Mouse (Mus musculus): ENCODE data around the gene Gm17657.

The Gm17657 gene

DNA sequence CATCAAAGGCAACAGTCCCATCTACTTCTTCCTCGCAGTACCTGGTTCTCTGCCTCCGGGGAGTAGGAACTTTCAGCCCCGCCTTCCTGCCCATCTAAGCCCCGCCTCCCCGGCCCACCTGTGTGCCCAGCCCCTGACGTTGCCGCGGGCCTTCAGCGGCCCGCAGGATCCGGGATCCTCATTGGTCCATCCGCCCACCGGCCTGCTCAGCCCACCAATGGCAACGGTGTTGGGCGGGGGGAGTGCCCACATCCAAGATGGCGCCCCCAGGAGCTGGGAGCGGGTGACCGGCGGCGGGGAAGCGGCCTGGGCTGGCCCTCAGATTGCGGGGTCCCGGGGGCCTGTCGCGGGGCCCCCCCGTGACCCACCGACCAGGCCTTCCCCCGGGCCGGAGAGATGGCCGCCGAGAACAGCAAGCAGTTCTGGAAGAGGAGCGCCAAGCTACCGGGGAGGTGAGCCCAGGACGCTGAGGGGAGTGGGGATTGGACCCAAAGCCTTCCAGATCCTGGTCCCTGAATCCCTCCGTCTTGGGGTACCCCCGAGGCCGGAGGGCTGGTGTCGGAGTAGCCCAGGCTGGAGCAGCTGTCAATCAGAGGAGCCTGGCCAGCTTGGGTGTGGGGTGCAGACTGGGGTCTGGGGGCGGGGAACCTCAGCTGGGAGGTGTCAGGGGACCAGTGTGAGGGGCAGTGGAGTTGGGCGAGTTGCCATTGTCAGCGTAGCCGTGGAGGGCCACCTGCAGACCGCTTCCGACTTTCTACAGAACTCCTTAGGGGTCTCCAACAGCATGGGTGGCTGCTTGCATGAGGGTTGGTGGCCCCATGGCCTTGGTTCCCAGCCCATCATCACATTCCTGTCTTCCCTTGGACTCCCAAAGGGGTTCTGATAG, at the start of gene Gm17657, which contains the start of gene Tbc1d22b:
Gene Gm17657, minus strand, starts transcription at position 96 of the 886 bp plus-strand sequence.
Gene Tbc1d22b, plus strand, starts transcription at position 243 of the 886 bp plus-strand sequence.
- TF ChIP-seq POU5F1 (IDR thresholded peaks at IDR 0.05; ENCODE audit: borderline replicate concordance, low read length) (no peak), CTCF (conservative IDR thresholded peaks at IDR 0.05; ENCODE audit: low read length) (no peak), NANOG (IDR thresholded peaks at IDR 0.05; ENCODE audit: borderline replicate concordance, low read length) (no peak)
- Histone ChIP-seq H3K9me3 (ENCODE audit: low read length) (no peaks in the 10 kb centered on the region), H3K4me1 (replicated peaks; ENCODE audit: low read depth, low read length) (peaks cover 28% of the 10 kb centered on the region), H3K36me3 (ENCODE audit: insufficient read depth, low read length) (peaks cover 6% of the 10 kb centered on the region; the same call in 1 of the 2 replicates), H3K27me3 (ENCODE audit: insufficient read depth, low read length) (peaks cover 3% of the 10 kb centered on the region; the same call in 1 of the 2 replicates), H3K4me3 (replicated peaks; ENCODE audit: low read length) (peak within 1 kb of the TSS; percentile 99)

- peaks cover 39% of the 10 kb centered on the region for H3K4me1 ChIP-seq (replicated peaks; ENCODE audit: low read depth, low read length)
- H3K27me3 ChIP-seq (ENCODE audit: insufficient read depth, low read length) = no peaks in the 10 kb centered on the region
Measured at GRCm38 (mm10) chr17:29599051-29599450, 49.6 kb upstream of the Gm17657 start.

GRCm38 (mm10) chr17:29596771-29597132, 47.3 kb upstream of the Gm17657 start:
- no peak for TF ChIP-seq POU5F1 (IDR thresholded peaks at IDR 0.05; ENCODE audit: borderline replicate concordance, low read length)
- TF ChIP-seq NANOG (IDR thresholded peaks at IDR 0.05; ENCODE audit: borderline replicate concordance, low read length) = no peak
- TF ChIP-seq CTCF (conservative IDR thresholded peaks at IDR 0.05; ENCODE audit: low read length) = no peak
- H3K27me3 ChIP-seq (ENCODE audit: insufficient read depth, low read length) = no peaks in the 10 kb centered on the region
- no peaks in the 10 kb centered on the region for H3K9me3 ChIP-seq (ENCODE audit: low read length)
- H3K4me3 ChIP-seq (replicated peaks; ENCODE audit: low read length) = peak overlapping the region; percentile 46
- peaks cover 49% of the 10 kb centered on the region for H3K36me3 ChIP-seq (ENCODE audit: insufficient read depth, low read length)
- H3K4me1 ChIP-seq (replicated peaks; ENCODE audit: low read depth, low read length) = peaks cover 39% of the 10 kb centered on the region

More at GRCm38 (mm10) chr17:29599051-29599450, 49.6 kb upstream of the Gm17657 start:
- peaks cover 3% of the 10 kb centered on the region; the same call in 1 of the 2 replicates for H3K9me3 ChIP-seq (ENCODE audit: low read length)
- TF ChIP-seq POU5F1 (IDR thresholded peaks at IDR 0.05; ENCODE audit: borderline replicate concordance, low read length) = no peak
- no peak for TF ChIP-seq NANOG (IDR thresholded peaks at IDR 0.05; ENCODE audit: borderline replicate concordance, low read length)
- no peak overlapping the region for H3K4me3 ChIP-seq (replicated peaks; ENCODE audit: low read length)
- H3K36me3 ChIP-seq (ENCODE audit: insufficient read depth, low read length) = peaks cover 59% of the 10 kb centered on the region

DNA sequence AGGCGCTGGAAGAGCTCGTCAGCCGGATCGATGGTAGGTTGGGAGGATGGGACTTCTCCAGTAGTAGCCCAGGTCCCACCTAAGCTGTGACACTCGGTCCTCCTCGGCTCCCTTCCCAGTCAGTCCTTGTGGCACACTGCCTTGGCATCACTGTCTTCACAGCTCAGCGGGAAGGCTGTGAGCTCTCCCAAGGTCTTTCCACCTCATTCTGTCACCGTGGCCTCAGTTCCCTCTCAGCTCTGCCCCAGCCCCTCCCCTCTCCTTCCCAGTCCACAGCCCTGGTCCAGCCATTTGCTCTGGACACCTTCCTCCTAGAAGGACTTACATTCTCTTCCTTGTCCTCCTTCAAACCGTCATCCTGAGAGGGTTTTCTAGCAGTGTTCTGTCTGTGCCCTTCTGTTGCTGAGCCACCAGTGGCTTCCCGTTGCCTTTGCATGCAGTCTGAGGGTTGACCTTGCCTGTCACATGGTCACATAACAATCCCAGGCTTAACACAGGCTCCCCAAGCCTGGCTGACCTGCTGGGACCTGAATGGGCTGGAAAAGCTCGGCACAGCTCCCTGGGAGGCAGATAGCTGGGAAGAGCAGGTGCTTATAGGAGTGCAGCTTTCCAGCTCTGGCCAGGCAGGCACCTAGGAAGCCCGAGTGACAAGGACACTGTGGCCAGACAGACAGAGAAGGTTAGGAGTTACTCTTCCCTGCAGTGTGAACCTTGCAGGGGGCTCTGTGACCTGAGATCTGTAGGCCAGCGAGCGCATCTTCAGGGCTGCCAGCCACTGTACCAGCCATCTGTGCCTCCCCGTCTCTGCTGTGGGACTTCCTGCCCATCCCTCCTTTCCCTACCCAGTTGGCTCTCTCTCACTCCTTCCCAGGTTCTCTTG, 46.7 kb upstream of the Gm17657 start:
- Histone ChIP-seq H3K36me3 (ENCODE audit: insufficient read depth, low read length) (peaks cover 50% of the 10 kb centered on the region), H3K4me1 (replicated peaks; ENCODE audit: low read depth, low read length) (peaks cover 39% of the 10 kb centered on the region), H3K9me3 (ENCODE audit: low read length) (no peaks in the 10 kb centered on the region), H3K27me3 (ENCODE audit: insufficient read depth, low read length) (no peaks in the 10 kb centered on the region), H3K4me3 (replicated peaks; ENCODE audit: low read length) (peak overlapping the region; percentile 46)
- no peak for TF ChIP-seq POU5F1 (IDR thresholded peaks at IDR 0.05; ENCODE audit: borderline replicate concordance, low read length)
- TF ChIP-seq CTCF (conservative IDR thresholded peaks at IDR 0.05; ENCODE audit: low read length) = no peak
- TF ChIP-seq NANOG (IDR thresholded peaks at IDR 0.05; ENCODE audit: borderline replicate concordance, low read length) = no peak

GRCm38 (mm10) chr17:29589221-29589898, 39.9 kb upstream of the Gm17657 start:
- Histone ChIP-seq H3K4me3 (replicated peaks; ENCODE audit: low read length) (no peak overlapping the region), H3K4me1 (replicated peaks; ENCODE audit: low read depth, low read length) (peaks cover 18% of the 10 kb centered on the region), H3K27me3 (ENCODE audit: insufficient read depth, low read length) (no peaks in the 10 kb centered on the region), H3K36me3 (ENCODE audit: insufficient read depth, low read length) (peaks cover 27% of the 10 kb centered on the region), H3K9me3 (ENCODE audit: low read length) (no peaks in the 10 kb centered on the region)
- TF ChIP-seq POU5F1 (IDR thresholded peaks at IDR 0.05; ENCODE audit: borderline replicate concordance, low read length) (no peak), CTCF (conservative IDR thresholded peaks at IDR 0.05; ENCODE audit: low read length) (no peak), NANOG (IDR thresholded peaks at IDR 0.05; ENCODE audit: borderline replicate concordance, low read length) (no peak)

GRCm38 (mm10) chr17:29586921-29587320, 37.5 kb upstream of the Gm17657 start:
- Histone ChIP-seq H3K4me3 (replicated peaks; ENCODE audit: low read length) (0 out of 2 replicates have a peak overlapping the region, but pooled peaks have one; percentile 7), H3K36me3 (ENCODE audit: insufficient read depth, low read length) (peaks cover 37% of the 10 kb centered on the region), H3K4me1 (replicated peaks; ENCODE audit: low read depth, low read length) (peaks cover 23% of the 10 kb centered on the region), H3K9me3 (ENCODE audit: low read length) (no peaks in the 10 kb centered on the region), H3K27me3 (ENCODE audit: insufficient read depth, low read length) (no peaks in the 10 kb centered on the region)
- TF ChIP-seq NANOG (IDR thresholded peaks at IDR 0.05; ENCODE audit: borderline replicate concordance, low read length) = no peak

GRCm38 (mm10) chr17:29585446-29585845, 36.0 kb upstream of the Gm17657 start:
- no peak for TF ChIP-seq CTCF (conservative IDR thresholded peaks at IDR 0.05; ENCODE audit: low read length)
- TF ChIP-seq NANOG (IDR thresholded peaks at IDR 0.05; ENCODE audit: borderline replicate concordance, low read length) = no peak
- TF ChIP-seq POU5F1 (IDR thresholded peaks at IDR 0.05; ENCODE audit: borderline replicate concordance, low read length) = no peak
- Histone ChIP-seq H3K9me3 (ENCODE audit: low read length) (no peaks in the 10 kb centered on the region), H3K4me3 (replicated peaks; ENCODE audit: low read length) (no peak overlapping the region), H3K36me3 (ENCODE audit: insufficient read depth, low read length) (peaks cover 46% of the 10 kb centered on the region), H3K4me1 (replicated peaks; ENCODE audit: low read depth, low read length) (peaks cover 24% of the 10 kb centered on the region), H3K27me3 (ENCODE audit: insufficient read depth, low read length) (no peaks in the 10 kb centered on the region)

- H3K4me3 ChIP-seq (replicated peaks; ENCODE audit: low read length) = no peak overlapping the region
- H3K4me1 ChIP-seq (replicated peaks; ENCODE audit: low read depth, low read length) = peaks cover 24% of the 10 kb centered on the region
- TF ChIP-seq NANOG (IDR thresholded peaks at IDR 0.05; ENCODE audit: borderline replicate concordance, low read length) = no peak
- TF ChIP-seq POU5F1 (IDR thresholded peaks at IDR 0.05; ENCODE audit: borderline replicate concordance, low read length) = no peak
- TF ChIP-seq CTCF (conservative IDR thresholded peaks at IDR 0.05; ENCODE audit: low read length) = no peak
- H3K36me3 ChIP-seq (ENCODE audit: insufficient read depth, low read length) = peaks cover 50% of the 10 kb centered on the region
- no peaks in the 10 kb centered on the region for H3K9me3 ChIP-seq (ENCODE audit: low read length)
- no peaks in the 10 kb centered on the region for H3K27me3 ChIP-seq (ENCODE audit: insufficient read depth, low read length)
Measured at GRCm38 (mm10) chr17:29584737-29585136, 35.3 kb upstream of the Gm17657 start.

Data from E14TG2a.4 (cell line).